Mouse (Mus musculus) liver, embryonic 11.5 days (tissue): Measurements from ENCODE around the gene Dek. TPM values are rescaled to one million over a fixed set of nuclear protein-coding genes. Genes with fewer than 3 reads are reported as not detected.

Source experiments
- ATAC-seq: fragments of 200-750 bp; cut with Nextera tagmentation; replicated peaks from 2 replicates; pipeline ENCODE4 v1.8.0; 2017; ENCODE audit warnings: moderate number of reproducible peaks, mild to moderate bottlenecking, moderate TSS enrichment, moderate library complexity; ENCODE audit not compliant: low FRiP score
- DNase-seq: peaks from one replicate; pipeline ENCODE4 v3.0.0-alpha.2; 2017; ENCODE audit warnings: low spot score
- H3K27ac ChIP-seq: fragments of 300-500 bp; sonication (generic); 2 replicates; pipeline ENCODE4 v1.5.1; 2014; ENCODE audit warnings: mild to moderate bottlenecking, low read depth, low read length, control low read depth
- H3K27me3 ChIP-seq: fragments of 300-500 bp; sonication (generic); replicated peaks from 2 replicates; pipeline ENCODE4 v1.6.1; 2014; ENCODE audit warnings: low read length, mixed read lengths; ENCODE audit not compliant: control insufficient read depth, insufficient read depth
- H3K36me3 ChIP-seq: fragments of 300-500 bp; sonication (generic); 2 replicates; pipeline ENCODE4 v1.6.1; 2014; ENCODE audit warnings: mild to moderate bottlenecking, low read length, moderate library complexity, mixed read lengths; ENCODE audit not compliant: control insufficient read depth, insufficient read depth
- H3K4me1 ChIP-seq: fragments of 300-500 bp; sonication (generic); replicated peaks from 2 replicates; pipeline ENCODE4 v1.6.1; 2014; ENCODE audit warnings: low read length, mixed read lengths; ENCODE audit not compliant: control insufficient read depth, insufficient read depth
- H3K4me2 ChIP-seq: fragments of 300-500 bp; sonication (generic); 2 replicates; pipeline ENCODE4 v1.6.1; 2014; ENCODE audit warnings: mild to moderate bottlenecking, control low read depth, moderate library complexity
- H3K4me3 ChIP-seq: fragments of 300-500 bp; sonication (generic); 2 replicates; pipeline ENCODE4 v1.5.1; 2014; ENCODE audit warnings: low read depth, low read length, control low read depth
- H3K9ac ChIP-seq: fragments of 300-500 bp; sonication (generic); 2 replicates; pipeline ENCODE4 v1.6.1; 2014; ENCODE audit warnings: low read depth, low read length, control low read depth
- H3K9me3 ChIP-seq: fragments of 300-500 bp; sonication (generic); 2 replicates; pipeline ENCODE4 v1.6.1; 2016; ENCODE audit warnings: low read length, inconsistent platforms, mixed read lengths; ENCODE audit not compliant: control insufficient read depth
- WGBS: fragments of 180-500 bp; shearing (Covaris S2); extraction: QIAGEN DNeasy Blood & Tissue Kit; methylation state at CpG from one replicate; pipeline ENCODE4 v1.1.7; 2014; 5-methylcytosine and 5-hydroxymethylcytosine counted together
- polyA plus RNA-seq: library from polyadenylated mRNA; unstranded; fragments of >200 nt; fragmentation: Nextera tagmentation; extraction: Ambion mirVana; gene quantifications from 2 replicates; pipeline ENCODE4 v1.2.1, GENCODE M21; 2014

Gene Dek
- polyA plus RNA-seq, 1 experiment from 2014 or later: 391 TPM

- Histone ChIP-seq H3K27ac (no peak overlapping the region), H3K4me3 (no peak overlapping the region), H3K9ac (no peak overlapping the region), H3K4me2 (no peak overlapping the region), H3K4me1 (peaks cover 14% of the 10 kb centered on the region), H3K36me3 (peaks cover 25% of the 10 kb centered on the region), H3K9me3 (no peaks in the 10 kb centered on the region), H3K27me3 (no peaks in the 10 kb centered on the region)
- WGBS: 83% methylated on average over 2 of the region's 2 CpGs
- no peak for ATAC-seq
- DNase-seq: no peak
Measured at GRCm38 (mm10) chr13:47100587-47100986, 5.4 kb downstream of the Dek start.

- 83% methylated on average over 7 of the region's 7 CpGs for WGBS
- DNase-seq (no peak), ATAC-seq (no peak)
- Histone ChIP-seq H3K36me3 (peaks cover 35% of the 10 kb centered on the region), H3K4me2 (no peak overlapping the region), H3K9ac (no peak overlapping the region), H3K27ac (no peak overlapping the region), H3K4me1 (peaks cover 12% of the 10 kb centered on the region), H3K9me3 (no peaks in the 10 kb centered on the region), H3K4me3 (no peak overlapping the region), H3K27me3 (no peaks in the 10 kb centered on the region)
Measured at GRCm38 (mm10) chr13:47099265-47099664, 6.7 kb downstream of the Dek start.

DNA sequence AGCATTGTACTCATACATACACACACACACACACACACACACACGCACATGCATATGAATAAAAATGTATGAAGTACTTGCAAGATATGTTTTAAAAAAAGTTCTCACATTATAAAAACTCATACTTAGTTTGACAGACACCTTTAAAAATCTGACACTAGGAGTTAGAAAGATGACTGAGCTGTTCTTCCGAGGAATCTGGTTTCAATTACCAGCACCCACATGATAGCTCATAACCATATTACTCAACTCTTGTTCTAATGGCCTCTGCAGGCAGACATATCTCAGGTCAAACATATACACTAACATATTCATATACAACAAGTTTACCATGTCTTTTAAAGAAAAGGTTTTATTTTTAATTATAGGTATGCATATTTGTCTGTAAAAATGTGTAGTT is 9.4 kb downstream of the Dek start:
- ATAC-seq (no peak), DNase-seq (no peak)
- H3K4me2 ChIP-seq: no peak overlapping the region
- H3K27ac ChIP-seq: no peak overlapping the region
- peaks cover 35% of the 10 kb centered on the region for H3K36me3 ChIP-seq
- H3K9me3 ChIP-seq: no peaks in the 10 kb centered on the region
- H3K4me1 ChIP-seq: no peaks in the 10 kb centered on the region
- no peak overlapping the region for H3K9ac ChIP-seq
- WGBS: 87% methylated on average over 2 of the region's 2 CpGs
- H3K4me3 ChIP-seq: no peak overlapping the region
- H3K27me3 ChIP-seq: no peaks in the 10 kb centered on the region

DNA sequence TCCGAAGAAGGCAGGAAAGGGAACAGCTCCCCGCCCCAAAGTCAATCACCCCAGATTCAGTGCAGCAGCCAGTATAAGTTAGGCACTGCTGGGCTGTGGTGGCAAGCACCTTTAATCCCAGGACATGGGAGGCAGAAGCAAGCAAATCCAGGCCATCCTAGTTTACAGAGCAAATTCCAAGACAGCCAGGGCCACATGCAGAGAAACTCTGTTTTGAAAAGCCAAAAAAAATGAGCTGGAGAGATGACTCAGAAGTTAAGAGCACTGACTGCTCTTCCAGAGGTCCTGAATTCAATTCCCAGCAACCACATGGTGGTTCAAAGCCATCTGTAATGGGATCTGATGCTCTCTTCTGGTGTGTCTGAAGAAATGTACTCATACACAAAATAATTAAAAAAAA is 12.2 kb downstream of the Dek start:
- H3K27me3 ChIP-seq: no peaks in the 10 kb centered on the region
- ATAC-seq: no peak

GRCm38 (mm10) chr13:47089271-47089670 is 16.7 kb downstream of the Dek start:
- Histone ChIP-seq H3K9me3 (no peaks in the 10 kb centered on the region), H3K36me3 (peaks cover 28% of the 10 kb centered on the region), H3K27ac (no peak overlapping the region), H3K9ac (no peak overlapping the region), H3K4me2 (no peak overlapping the region), H3K4me1 (no peaks in the 10 kb centered on the region), H3K4me3 (no peak overlapping the region), H3K27me3 (no peaks in the 10 kb centered on the region)
- ATAC-seq: no peak
- DNase-seq: no peak
- 90% methylated on average over 2 of the region's 2 CpGs for WGBS

More for the DNA sequence above, 12.2 kb downstream of the Dek start:
- no peak for DNase-seq
- 94% methylated on average over 2 of the region's 2 CpGs for WGBS
- no peak overlapping the region for H3K9ac ChIP-seq
- H3K4me2 ChIP-seq: no peak overlapping the region
- H3K36me3 ChIP-seq: peaks cover 30% of the 10 kb centered on the region
- no peaks in the 10 kb centered on the region for H3K9me3 ChIP-seq
- no peak overlapping the region for H3K27ac ChIP-seq
- H3K4me3 ChIP-seq: no peak overlapping the region
- H3K4me1 ChIP-seq: no peaks in the 10 kb centered on the region

DNA sequence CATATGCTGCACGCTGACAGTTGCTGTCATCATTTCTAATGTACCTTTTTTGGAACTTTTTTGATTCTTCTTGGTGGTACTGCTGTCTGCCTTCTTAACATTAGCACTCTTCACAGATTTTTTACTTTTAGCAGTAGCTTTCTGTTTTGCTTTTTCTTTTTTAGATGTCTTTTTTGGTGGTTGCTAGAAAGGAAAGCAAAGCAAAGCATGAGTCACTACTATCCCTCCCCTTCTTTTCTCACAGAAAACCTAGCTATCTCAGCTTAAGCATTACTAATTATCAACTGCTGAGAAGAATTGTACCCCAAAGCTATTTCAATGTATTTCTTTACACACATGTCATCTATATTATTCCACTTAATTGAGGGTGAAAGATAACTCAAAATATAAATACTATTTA is 17.6 kb downstream of the Dek start:
- no peaks in the 10 kb centered on the region for H3K4me1 ChIP-seq
- no peaks in the 10 kb centered on the region for H3K9me3 ChIP-seq
- DNase-seq: no peak
- WGBS: 94% methylated on average over 1 of the region's 1 CpGs
- H3K4me2 ChIP-seq: no peak overlapping the region
- peaks cover 24% of the 10 kb centered on the region for H3K36me3 ChIP-seq
- H3K4me3 ChIP-seq: no peak overlapping the region
- no peak overlapping the region for H3K27ac ChIP-seq
- ATAC-seq: no peak
- no peak overlapping the region for H3K9ac ChIP-seq
- H3K27me3 ChIP-seq: no peaks in the 10 kb centered on the region

- ATAC-seq: no peak
- peaks cover 16% of the 10 kb centered on the region for H3K36me3 ChIP-seq
Measured at GRCm38 (mm10) chr13:47080905-47081505, 25.0 kb downstream of the Dek start.

DNA sequence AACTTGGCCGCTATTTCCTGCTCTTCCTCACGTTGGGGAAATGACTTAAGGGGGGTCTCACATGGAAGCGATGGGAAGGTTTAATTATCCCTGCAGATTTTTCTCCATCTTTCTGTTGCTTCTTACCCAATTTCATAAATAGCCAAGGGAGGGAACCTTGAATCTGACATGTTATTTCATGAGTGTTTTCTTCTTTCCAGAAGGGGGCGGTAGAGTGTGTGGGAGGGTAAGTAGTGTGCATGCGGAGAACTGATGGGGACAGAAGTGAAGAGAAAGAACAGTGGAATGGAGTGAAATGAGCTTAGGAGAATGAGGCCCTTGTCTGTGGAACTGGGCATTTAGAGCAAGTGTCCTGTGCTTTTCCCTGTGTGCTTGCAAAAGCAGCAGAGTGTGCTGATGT is 27.2 kb downstream of the Dek start:
- Histone ChIP-seq H3K4me3 (no peak overlapping the region), H3K27ac (no peak overlapping the region), H3K9me3 (0 out of 2 replicates have a peak, but pooled peaks cover 2% of the 10 kb centered on the region), H3K36me3 (peaks cover 10% of the 10 kb centered on the region), H3K9ac (no peak overlapping the region), H3K4me2 (no peak overlapping the region), H3K27me3 (no peaks in the 10 kb centered on the region), H3K4me1 (no peaks in the 10 kb centered on the region)
- DNase-seq (no peak), ATAC-seq (no peak)
- WGBS: 73% methylated on average over 5 of the region's 5 CpGs

More at GRCm38 (mm10) chr13:47080905-47081505, 25.0 kb downstream of the Dek start:
- Histone ChIP-seq H3K9ac (no peak overlapping the region), H3K27ac (no peak overlapping the region), H3K4me3 (no peak overlapping the region), H3K4me2 (no peak overlapping the region), H3K9me3 (0 out of 2 replicates have a peak, but pooled peaks cover 2% of the 10 kb centered on the region), H3K27me3 (no peaks in the 10 kb centered on the region), H3K4me1 (no peaks in the 10 kb centered on the region)
- WGBS: 85% methylated on average over 4 of the region's 4 CpGs
- no peak for DNase-seq

DNA sequence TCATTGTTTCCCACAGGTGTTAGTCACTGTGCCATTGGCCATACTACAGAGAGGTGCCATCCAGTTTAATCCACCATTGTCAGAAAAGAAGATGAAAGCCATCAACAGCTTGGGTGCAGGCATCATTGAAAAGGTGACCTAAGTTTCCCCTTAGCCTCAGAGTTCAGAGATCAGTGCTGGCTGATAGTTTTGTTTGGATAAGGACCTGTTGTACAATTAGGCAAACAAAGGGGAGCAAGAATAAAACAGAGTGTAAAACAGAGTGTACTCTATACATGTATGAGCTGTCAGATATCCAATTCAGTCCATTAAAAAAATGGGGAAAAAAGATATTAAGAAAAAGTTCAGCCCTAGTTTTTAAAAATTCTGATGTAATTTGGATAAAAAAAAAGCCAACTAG is 28.6 kb downstream of the Dek start:
- Histone ChIP-seq H3K9ac (no peak overlapping the region), H3K36me3 (peaks cover 9% of the 10 kb centered on the region), H3K9me3 (0 out of 2 replicates have a peak, but pooled peaks cover 2% of the 10 kb centered on the region), H3K4me3 (no peak overlapping the region), H3K4me1 (no peaks in the 10 kb centered on the region), H3K4me2 (no peak overlapping the region), H3K27me3 (no peaks in the 10 kb centered on the region), H3K27ac (no peak overlapping the region)
- ATAC-seq (0 out of 2 replicates have a peak, but pooled peaks have one; percentile 43), DNase-seq (no peak)
